In the genomic region with DNA sequence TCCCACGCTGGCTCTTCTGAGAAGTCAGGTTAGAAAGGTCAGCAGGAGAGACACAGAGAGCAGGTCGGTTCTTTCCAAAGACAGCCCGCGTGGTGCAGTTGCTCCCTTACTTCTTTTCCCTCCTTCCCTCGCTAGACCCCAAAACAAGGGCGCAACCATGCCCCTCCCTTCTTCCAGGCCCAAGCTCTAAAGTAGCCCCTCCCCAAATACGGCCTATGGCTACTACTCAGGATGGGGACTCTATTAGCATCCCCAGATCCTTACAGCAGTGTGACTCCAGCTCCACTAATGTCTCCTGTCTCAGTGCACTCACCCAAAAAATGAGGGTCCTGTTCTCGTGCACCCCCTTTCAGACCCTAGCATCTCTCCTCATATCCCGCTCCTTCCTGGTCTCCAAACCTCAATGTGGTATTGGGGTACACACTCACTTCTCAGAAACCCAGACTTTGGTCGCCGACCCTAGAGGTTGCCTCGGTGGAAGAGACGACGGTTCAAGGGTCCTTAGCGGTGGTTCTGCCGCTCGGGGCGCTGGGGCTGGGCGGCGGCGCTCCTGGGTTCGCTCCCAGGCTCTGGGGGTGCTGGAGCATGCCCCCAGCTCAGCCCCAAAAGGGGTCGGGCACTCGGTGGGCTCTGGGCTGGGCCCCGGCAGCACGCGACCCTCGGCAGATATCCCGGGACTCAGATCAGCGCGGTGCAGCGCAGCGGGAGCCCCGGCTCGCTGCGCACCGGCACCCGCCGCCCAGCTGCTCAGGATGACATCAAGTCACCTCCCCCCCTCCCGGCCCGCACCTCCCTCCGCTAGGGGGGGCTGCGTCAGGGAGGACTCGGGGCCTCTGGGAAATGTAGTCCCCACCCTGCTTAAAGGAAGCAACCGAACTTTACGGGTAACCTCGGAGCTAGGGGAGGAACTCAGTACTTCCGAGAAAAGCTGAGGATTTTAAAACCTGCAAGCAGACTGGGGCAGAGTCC, we compare ENCODE assay signal across 7 mouse cellular contexts. TPM values are rescaled to one million over a fixed set of nuclear protein-coding genes. Genes with fewer than 3 reads are reported as not detected.
DNase-seq lines count a peak whose midpoint lies in the region; ATAC-seq lines count a peak whose summit lies in the region.

A gene (minus strand): TSS at position 789 of the 969 bp plus-strand sequence.

- H3K27me3 ChIP-seq in embryonic facial prominence, embryonic 11.5 days (ENCODE audit: control insufficient read depth, insufficient read depth, low read length), result no peaks in the 10 kb centered on the region
- no peaks in the 10 kb centered on the region for H3K27me3 ChIP-seq in limb, embryonic 11.5 days (ENCODE audit: control insufficient read depth, insufficient read depth, low read length)
- H3K27me3 ChIP-seq in midbrain, embryonic 14.5 days (ENCODE audit: control insufficient read depth, insufficient read depth, low read length), result no peaks in the 10 kb centered on the region

- peak; percentile 98 for DNase-seq in adrenal gland, postnatal 14 days
- DNase-seq in embryonic facial prominence, embryonic 11.5 days (ENCODE audit: low spot score), result peak; percentile 95
- peak; percentile 99 for DNase-seq in heart, adult 11 months
- DNase-seq in kidney, adult 18-20 months, result peak; percentile 94
- peak; percentile 95 for DNase-seq in limb, embryonic 11.5 days (ENCODE audit: low spot score)
- DNase-seq in midbrain, embryonic 14.5 days, result peak; percentile 97
- peak; percentile 95 for DNase-seq in spleen, adult 18-20 months

- WGBS in embryonic facial prominence, embryonic 11.5 days, result 1% methylated on average over 42 of the region's 48 CpGs
- WGBS in limb, embryonic 11.5 days, result 2% methylated on average over 48 of the region's 48 CpGs
- WGBS in midbrain, embryonic 14.5 days, result 2% methylated on average over 48 of the region's 48 CpGs

- peak; percentile 86 for ATAC-seq in embryonic facial prominence, embryonic 11.5 days (replicated peaks; ENCODE audit: insufficient number of reproducible peaks, low FRiP score, low TSS enrichment, low read depth)
- ATAC-seq in limb, embryonic 11.5 days (ENCODE audit: insufficient number of reproducible peaks, low FRiP score, low TSS enrichment, low read depth), result peak; percentile 89
- peak; percentile 90 for ATAC-seq in midbrain, embryonic 14.5 days (ENCODE audit: low FRiP score, low TSS enrichment)

- peak within 1 kb of the TSS; percentile 89 for H3K4me2 ChIP-seq in embryonic facial prominence, embryonic 11.5 days (ENCODE audit: low read depth, low read length)
- H3K4me2 ChIP-seq in limb, embryonic 11.5 days (ENCODE audit: low read depth, severe bottlenecking), result peak within 1 kb of the TSS; percentile 72
- peak within 1 kb of the TSS; percentile 97 for H3K4me2 ChIP-seq in midbrain, embryonic 14.5 days (ENCODE audit: low read length)

- peak within 1 kb of the TSS; percentile 79 for H3K4me3 ChIP-seq in embryonic facial prominence, embryonic 11.5 days (ENCODE audit: low read depth, low read length)
- H3K4me3 ChIP-seq in limb, embryonic 11.5 days (ENCODE audit: low read depth, low read length), result peak within 1 kb of the TSS; percentile 74
- peak within 1 kb of the TSS; percentile 91 for H3K4me3 ChIP-seq in midbrain, embryonic 14.5 days (replicated peaks; ENCODE audit: low read depth, low read length)

- peak within 1 kb of the TSS; percentile 81 for H3K27ac ChIP-seq in embryonic facial prominence, embryonic 11.5 days (replicated peaks; ENCODE audit: low read depth, low read length)
- H3K27ac ChIP-seq in limb, embryonic 11.5 days (replicated peaks; ENCODE audit: low read depth, low read length), result peak within 1 kb of the TSS; percentile 87
- H3K27ac ChIP-seq in midbrain, embryonic 14.5 days (replicated peaks; ENCODE audit: low read depth, low read length), result peak within 1 kb of the TSS; percentile 91

- peaks cover 3% of the 10 kb centered on the region; the same call in 1 of the 2 replicates for H3K4me1 ChIP-seq in embryonic facial prominence, embryonic 11.5 days (ENCODE audit: control insufficient read depth, insufficient read depth, low read length)
- H3K4me1 ChIP-seq in limb, embryonic 11.5 days (ENCODE audit: control insufficient read depth, insufficient read depth, low read length), result no peaks in the 10 kb centered on the region
- H3K4me1 ChIP-seq in midbrain, embryonic 14.5 days (ENCODE audit: control insufficient read depth, insufficient read depth, low read length), result peaks cover 16% of the 10 kb centered on the region

- H3K9ac ChIP-seq in embryonic facial prominence, embryonic 11.5 days (replicated peaks; ENCODE audit: low read length), result peak within 1 kb of the TSS; percentile 80
- peak within 1 kb of the TSS; percentile 72 for H3K9ac ChIP-seq in limb, embryonic 11.5 days (ENCODE audit: low read length)
- H3K9ac ChIP-seq in midbrain, embryonic 14.5 days (replicated peaks; ENCODE audit: low read length), result peak within 1 kb of the TSS; percentile 88

- no peaks in the 10 kb centered on the region for H3K9me3 ChIP-seq in embryonic facial prominence, embryonic 11.5 days (replicated peaks; ENCODE audit: control insufficient read depth, low read length)
- no peaks in the 10 kb centered on the region for H3K9me3 ChIP-seq in limb, embryonic 11.5 days (ENCODE audit: control insufficient read depth, low read length)
- H3K9me3 ChIP-seq in midbrain, embryonic 14.5 days (ENCODE audit: control insufficient read depth, low read length), result no peaks in the 10 kb centered on the region

- peaks cover 2% of the 10 kb centered on the region; the same call in 1 of the 2 replicates for H3K36me3 ChIP-seq in embryonic facial prominence, embryonic 11.5 days (replicated peaks; ENCODE audit: control insufficient read depth, insufficient read depth, low read depth, low read length)
- H3K36me3 ChIP-seq in limb, embryonic 11.5 days (ENCODE audit: control insufficient read depth, insufficient read depth, low read length), result no peaks in the 10 kb centered on the region
- peaks cover 37% of the 10 kb centered on the region for H3K36me3 ChIP-seq in midbrain, embryonic 14.5 days (ENCODE audit: control insufficient read depth, insufficient read depth, low read length)

RNA-seq across cellular contexts. Expression of the gene that starts here (rescaled TPM):
- total RNA-seq in adrenal gland, postnatal 14 days (2021), result 64.8 and 67.0 TPM in 2 replicates
- polyA plus RNA-seq in embryonic facial prominence, embryonic 11.5 days (2014; fragmentation: Nextera tagmentation; extraction: Ambion mirVana), result 25.0 and 27.8 TPM in 2 replicates
- 18.6 and 19.2 TPM in 2 replicates for polyA plus RNA-seq in limb, embryonic 11.5 days (2014; fragmentation: Nextera tagmentation; extraction: Ambion mirVana)
- 117 and 142 TPM in 2 replicates for polyA plus RNA-seq in midbrain, embryonic 14.5 days (2014; fragmentation: Nextera tagmentation; extraction: Ambion mirVana)

Comparison
In these comparisons a context has a peak if more than half of its experiments do, and no peak if none do; other contexts are left out.
1. Peak in every context shown above with its lines: DNase-seq, ATAC-seq, H3K4me3 ChIP-seq and H3K27ac ChIP-seq.